Mouse (Mus musculus): ENCODE data around the gene 1700029F12Rik. TPM values are rescaled to one million over a fixed set of nuclear protein-coding genes. Genes with fewer than 3 reads are reported as not detected.
A peak's percentile ranks its signal among the peaks of the same experiment; 100 is the strongest.

Gene 1700029F12Rik
- polyA plus RNA-seq, 1 experiment: 0.09 TPM

DNA sequence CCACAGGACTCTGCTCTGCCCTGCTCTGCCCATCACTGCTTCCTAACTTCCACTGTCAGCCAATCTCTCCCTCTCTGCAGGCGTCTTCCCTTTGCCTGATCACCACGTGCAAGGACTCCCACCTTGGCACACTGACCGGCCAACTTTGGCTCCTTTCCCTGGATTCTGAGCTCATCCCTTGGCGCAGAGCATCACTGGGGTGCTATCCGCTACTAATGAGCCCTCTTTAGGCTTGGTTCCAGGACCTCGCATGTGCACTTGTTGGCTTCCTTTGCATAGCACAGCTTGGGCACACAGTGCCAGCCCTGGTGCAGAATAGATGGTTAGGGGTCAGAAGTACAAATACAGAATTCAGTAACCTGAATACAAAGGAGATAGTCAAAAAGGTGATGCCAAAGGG is 17.0 kb upstream of the 1700029F12Rik start:
- 86% methylated on average over 6 of the region's 6 CpGs for WGBS
- no peak for DNase-seq (ENCODE audit: low read depth in 1 of 2, low spot score in 2 of 2)
- H3K4me3 ChIP-seq (ENCODE audit: extremely low read depth, insufficient read depth, insufficient read length): no peak overlapping the region
- H3K4me1 ChIP-seq (ENCODE audit: control insufficient read depth, insufficient read depth, insufficient read length): no peaks in the 10 kb centered on the region
- H3K27me3 ChIP-seq (ENCODE audit: control insufficient read depth, insufficient read depth, low read length): no peaks in the 10 kb centered on the region
- no peak overlapping the region for H3K27ac ChIP-seq (ENCODE audit: insufficient read depth, low read length)
- H3K36me3 ChIP-seq (ENCODE audit: control insufficient read depth, insufficient read depth, low read length): no peaks in the 10 kb centered on the region
- TF ChIP-seq POLR2A (IDR thresholded peaks at IDR 0.05; ENCODE audit: low read depth, low read length): no peak
- no peak for TF ChIP-seq CTCF (IDR thresholded peaks at IDR 0.05; ENCODE audit: extremely low read depth, insufficient read depth, insufficient read length, insufficient replicate concordance)

DNA sequence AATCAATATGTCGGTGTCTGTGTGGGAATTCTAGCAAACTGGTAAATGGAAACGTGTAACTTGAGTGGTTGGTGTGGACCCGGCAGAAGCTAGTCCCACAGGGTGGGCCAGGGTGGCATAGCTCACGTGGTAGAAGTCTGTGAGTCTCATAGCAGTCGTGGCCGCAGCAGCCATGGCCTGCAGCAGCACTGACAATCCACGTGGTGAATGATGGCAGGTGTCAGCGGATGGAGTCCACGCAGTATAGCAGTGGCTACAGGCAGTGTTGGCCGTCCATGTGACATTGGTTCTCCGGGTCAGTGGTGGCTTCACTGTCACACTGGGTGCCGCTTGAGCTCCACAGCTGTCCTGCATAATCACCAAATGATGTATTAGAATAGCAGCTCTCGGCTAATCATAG is 4.1 kb downstream of the 1700029F12Rik start:
- TF ChIP-seq POLR2A (IDR thresholded peaks at IDR 0.05; ENCODE audit: low read depth, low read length): no peak
- TF ChIP-seq CTCF (IDR thresholded peaks at IDR 0.05; ENCODE audit: extremely low read depth, insufficient read depth, insufficient read length, insufficient replicate concordance): no peak
- 92% methylated on average over 13 of the region's 13 CpGs for WGBS
- Histone ChIP-seq H3K4me1 (ENCODE audit: control insufficient read depth, insufficient read depth, insufficient read length) (no peaks in the 10 kb centered on the region), H3K4me3 (ENCODE audit: extremely low read depth, insufficient read depth, insufficient read length) (no peak overlapping the region), H3K27me3 (ENCODE audit: control insufficient read depth, insufficient read depth, low read length) (no peaks in the 10 kb centered on the region), H3K27ac (ENCODE audit: insufficient read depth, low read length) (no peak overlapping the region), H3K36me3 (ENCODE audit: control insufficient read depth, insufficient read depth, low read length) (no peaks in the 10 kb centered on the region)
- DNase-seq (ENCODE audit: low read depth in 1 of 2, low spot score in 2 of 2): no peak

DNA sequence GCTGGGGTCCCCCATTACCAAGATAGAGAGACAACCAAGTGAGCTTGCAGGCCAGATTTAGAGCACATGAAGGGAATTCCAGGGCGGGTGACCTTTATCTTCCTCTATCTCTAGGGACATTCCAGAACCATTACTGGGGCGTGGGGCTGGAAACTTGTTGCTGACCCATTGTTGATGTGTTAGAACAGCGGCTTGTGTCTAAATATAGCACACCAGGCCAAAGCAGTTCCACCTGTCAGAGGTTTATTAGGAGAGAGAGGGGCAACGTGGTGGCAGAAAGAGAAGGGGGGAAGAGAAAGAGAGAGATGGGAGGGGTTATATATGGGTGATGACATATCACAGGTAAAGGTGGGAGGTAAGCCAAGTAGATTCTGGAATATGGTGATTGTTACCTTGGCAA is 12.3 kb downstream of the 1700029F12Rik start:
- WGBS: 72% methylated on average over 4 of the region's 4 CpGs
- Histone ChIP-seq H3K27ac (ENCODE audit: insufficient read depth, low read length) (no peak overlapping the region), H3K36me3 (ENCODE audit: control insufficient read depth, insufficient read depth, low read length) (no peaks in the 10 kb centered on the region), H3K4me1 (ENCODE audit: control insufficient read depth, insufficient read depth, insufficient read length) (no peaks in the 10 kb centered on the region), H3K4me3 (ENCODE audit: extremely low read depth, insufficient read depth, insufficient read length) (no peak overlapping the region), H3K27me3 (ENCODE audit: control insufficient read depth, insufficient read depth, low read length) (no peaks in the 10 kb centered on the region)
- no peak for TF ChIP-seq CTCF (IDR thresholded peaks at IDR 0.05; ENCODE audit: extremely low read depth, insufficient read depth, insufficient read length, insufficient replicate concordance)
- DNase-seq (ENCODE audit: low read depth in 1 of 2, low spot score in 2 of 2): no peak

DNA sequence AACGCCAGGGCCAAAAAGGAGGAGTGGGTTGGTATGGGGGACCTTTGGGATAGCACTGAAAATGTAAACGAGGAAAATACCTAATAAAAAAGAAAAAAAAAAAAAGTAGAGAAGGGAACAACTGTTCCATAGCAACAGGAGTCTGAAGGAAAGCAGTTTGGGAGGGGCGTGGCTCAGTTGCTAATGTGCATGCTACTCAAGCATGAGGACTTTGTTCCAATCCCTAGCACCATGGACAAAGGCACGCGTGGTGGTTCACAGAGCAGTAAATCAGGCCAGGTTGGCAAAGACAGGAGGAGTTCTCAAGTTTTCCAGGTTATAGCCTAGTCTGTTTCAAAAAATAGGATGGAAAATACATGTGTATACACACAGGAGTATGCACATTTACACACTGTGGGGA is 14.0 kb downstream of the 1700029F12Rik start:
- H3K4me3 ChIP-seq (ENCODE audit: extremely low read depth, insufficient read depth, insufficient read length): no peak overlapping the region
- H3K27ac ChIP-seq (ENCODE audit: insufficient read depth, low read length): no peak overlapping the region
- no peak for DNase-seq (ENCODE audit: low read depth in 1 of 2, low spot score in 2 of 2)
- TF ChIP-seq CTCF (IDR thresholded peaks at IDR 0.05; ENCODE audit: extremely low read depth, insufficient read depth, insufficient read length, insufficient replicate concordance): no peak
- no peaks in the 10 kb centered on the region for H3K36me3 ChIP-seq (ENCODE audit: control insufficient read depth, insufficient read depth, low read length)
- H3K27me3 ChIP-seq (ENCODE audit: control insufficient read depth, insufficient read depth, low read length): no peaks in the 10 kb centered on the region
- 90% methylated on average over 5 of the region's 5 CpGs for WGBS
- no peaks in the 10 kb centered on the region for H3K4me1 ChIP-seq (ENCODE audit: control insufficient read depth, insufficient read depth, insufficient read length)

DNA sequence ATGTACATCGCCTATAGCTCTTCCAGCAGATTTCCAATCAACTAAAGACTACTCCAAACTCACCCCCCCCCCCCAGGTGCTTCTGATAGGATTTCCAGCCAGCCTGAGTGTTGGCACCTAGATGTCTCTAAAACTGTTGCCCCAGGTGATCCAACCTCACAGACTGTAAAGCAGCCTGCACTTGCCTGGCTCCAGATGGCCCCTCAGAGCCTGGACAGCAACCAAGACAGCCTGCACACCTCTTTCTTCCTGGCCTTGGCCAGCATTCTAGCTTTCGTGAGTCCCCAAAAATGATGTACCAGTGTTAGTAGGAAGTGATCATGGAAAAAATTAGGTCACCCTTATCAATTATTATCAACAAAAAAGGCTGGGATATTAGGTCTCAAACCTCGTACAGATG is 16.5 kb downstream of the 1700029F12Rik start:
- Histone ChIP-seq H3K4me3 (ENCODE audit: extremely low read depth, insufficient read depth, insufficient read length) (no peak overlapping the region), H3K4me1 (ENCODE audit: control insufficient read depth, insufficient read depth, insufficient read length) (no peaks in the 10 kb centered on the region), H3K36me3 (ENCODE audit: control insufficient read depth, insufficient read depth, low read length) (no peaks in the 10 kb centered on the region), H3K27me3 (ENCODE audit: control insufficient read depth, insufficient read depth, low read length) (no peaks in the 10 kb centered on the region), H3K27ac (ENCODE audit: insufficient read depth, low read length) (no peak overlapping the region)
- TF ChIP-seq CTCF (IDR thresholded peaks at IDR 0.05; ENCODE audit: extremely low read depth, insufficient read depth, insufficient read length, insufficient replicate concordance) (no peak), POLR2A (IDR thresholded peaks at IDR 0.05; ENCODE audit: low read depth, low read length) (no peak)
- 92% methylated on average over 3 of the region's 3 CpGs for WGBS
- DNase-seq (ENCODE audit: low read depth in 1 of 2, low spot score in 2 of 2): no peak

DNA sequence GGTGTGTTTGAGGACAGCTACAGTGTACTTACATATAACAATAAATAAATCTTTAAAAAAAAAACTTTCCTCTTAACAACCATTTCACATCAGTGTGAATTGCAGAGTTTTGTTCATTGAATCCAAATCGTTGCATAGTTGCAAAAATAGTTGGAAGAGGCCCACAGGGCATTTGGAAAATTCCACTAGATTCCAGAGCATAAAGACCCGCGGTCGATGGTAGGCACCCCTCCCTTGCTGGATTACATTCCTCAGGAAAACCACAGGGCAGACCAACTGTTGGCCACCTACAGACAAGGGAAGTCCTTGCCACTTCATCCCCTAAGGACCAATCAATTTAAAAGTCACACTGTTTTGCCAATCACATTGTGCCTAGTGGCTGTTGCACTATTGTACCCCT is 19.8 kb downstream of the 1700029F12Rik start:
- TF ChIP-seq CTCF (IDR thresholded peaks at IDR 0.05; ENCODE audit: extremely low read depth, insufficient read depth, insufficient read length, insufficient replicate concordance) (no peak), POLR2A (IDR thresholded peaks at IDR 0.05; ENCODE audit: low read depth, low read length) (no peak)
- DNase-seq (ENCODE audit: low read depth in 1 of 2, low spot score in 2 of 2): no peak
- Histone ChIP-seq H3K4me3 (ENCODE audit: extremely low read depth, insufficient read depth, insufficient read length) (no peak overlapping the region), H3K27ac (ENCODE audit: insufficient read depth, low read length) (no peak overlapping the region), H3K27me3 (ENCODE audit: control insufficient read depth, insufficient read depth, low read length) (no peaks in the 10 kb centered on the region), H3K36me3 (ENCODE audit: control insufficient read depth, insufficient read depth, low read length) (no peaks in the 10 kb centered on the region), H3K4me1 (ENCODE audit: control insufficient read depth, insufficient read depth, insufficient read length) (no peaks in the 10 kb centered on the region)
- 80% methylated on average over 4 of the region's 4 CpGs for WGBS

DNA sequence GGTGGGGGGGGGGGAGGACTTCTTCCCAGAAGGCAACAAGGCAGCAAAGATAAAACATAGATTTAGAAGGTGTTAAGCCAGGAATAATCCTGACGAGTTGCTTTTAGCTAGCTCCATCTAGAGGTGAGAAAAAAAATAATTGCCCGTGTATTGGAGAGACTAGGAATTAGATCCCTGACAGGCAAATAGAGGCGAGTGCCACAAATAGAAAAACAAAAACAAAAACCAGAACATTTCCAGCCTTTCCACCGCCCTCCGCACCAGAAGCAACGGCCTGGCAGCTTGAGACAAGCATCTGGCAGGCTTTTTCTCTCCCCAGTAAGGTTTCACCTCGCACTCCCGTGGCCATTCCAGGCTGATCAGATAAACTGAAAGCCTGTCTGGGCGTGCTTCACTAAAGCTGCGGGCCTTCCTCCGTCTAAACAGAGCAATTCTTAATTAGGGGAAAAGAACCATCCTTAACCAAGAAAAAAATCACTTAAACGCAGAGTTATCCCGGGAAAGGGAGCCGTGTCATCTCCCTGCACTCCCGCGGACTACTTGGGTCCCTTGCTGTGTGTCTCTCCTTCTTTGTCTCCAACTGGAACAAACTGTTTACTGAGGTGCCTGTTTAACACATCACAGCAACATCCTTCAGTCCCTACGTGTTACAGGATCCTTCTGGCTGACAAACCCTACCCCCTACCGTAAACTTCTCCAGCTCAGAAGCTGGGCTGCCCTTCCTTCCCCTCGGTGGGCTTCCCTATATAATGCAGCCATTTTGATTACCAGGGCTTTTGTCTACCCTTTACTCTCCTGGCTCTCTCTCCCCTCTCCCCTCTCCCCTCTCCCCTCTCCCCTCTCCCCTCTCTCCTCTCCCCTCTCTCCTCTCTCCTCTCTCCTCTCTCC is 25.7 kb downstream of the 1700029F12Rik start:
- no peak for TF ChIP-seq CTCF (IDR thresholded peaks at IDR 0.05; ENCODE audit: extremely low read depth, insufficient read depth, insufficient read length, insufficient replicate concordance)
- Histone ChIP-seq H3K36me3 (ENCODE audit: control insufficient read depth, insufficient read depth, low read length) (no peaks in the 10 kb centered on the region), H3K27me3 (ENCODE audit: control insufficient read depth, insufficient read depth, low read length) (peaks cover 7% of the 10 kb centered on the region; the same call in 1 of the 2 replicates), H3K4me1 (ENCODE audit: control insufficient read depth, insufficient read depth, insufficient read length) (0 out of 2 replicates have a peak, but pooled peaks cover 2% of the 10 kb centered on the region), H3K27ac (ENCODE audit: insufficient read depth, low read length) (no peak overlapping the region; the same call in 1 of the 2 replicates), H3K4me3 (ENCODE audit: extremely low read depth, insufficient read depth, insufficient read length) (peak overlapping the region; percentile 36)
- 2% methylated on average over 19 of the region's 19 CpGs for WGBS
- DNase-seq (ENCODE audit: low read depth in 1 of 2, low spot score in 2 of 2): no peak

Measured in spleen, adult 2 months (tissue).